Mouse (Mus musculus) kidney, postnatal 4 days (tissue): Measurements from ENCODE around the gene Skint5.
"Not testable (repeated sequence)": the region's sequence is repeated elsewhere in the genome, so short reads cannot be mapped to it uniquely, and the experiment has no call there.

Source experiments
- DNase-seq, 2 experiments: peaks; one replicate each; pipeline ENCODE4 v3.0.0; 2021; ENCODE audit warnings: mixed read lengths in 2 of 2

Gene Skint5

DNA sequence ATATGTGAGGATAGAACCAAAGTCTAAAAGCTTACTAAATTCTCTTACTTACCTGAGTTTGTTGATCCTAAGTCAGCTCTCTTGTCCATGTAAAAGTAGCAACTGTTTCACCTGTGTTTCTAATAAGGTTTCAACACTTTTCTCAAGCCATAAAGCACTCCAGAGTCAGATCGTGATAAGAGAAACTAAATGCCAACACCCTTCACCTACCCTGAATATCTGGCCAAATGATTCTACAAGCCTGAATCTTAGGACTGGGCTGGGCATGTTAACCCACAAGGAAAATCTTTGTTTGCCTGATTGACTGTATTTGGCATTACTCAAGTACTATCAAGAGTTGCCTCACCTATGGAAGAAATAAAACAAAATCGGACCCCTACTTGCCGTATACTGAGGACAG lies at the start of gene Skint5:
TSS of gene Skint5 (minus strand) at position 101 of the 400 bp plus-strand sequence.
- DNase-seq: no peak

GRCm38 (mm10) chr4:113957343-113957742 lies 42.0 kb downstream of the Skint5 start:
- DNase-seq: no peak

DNA sequence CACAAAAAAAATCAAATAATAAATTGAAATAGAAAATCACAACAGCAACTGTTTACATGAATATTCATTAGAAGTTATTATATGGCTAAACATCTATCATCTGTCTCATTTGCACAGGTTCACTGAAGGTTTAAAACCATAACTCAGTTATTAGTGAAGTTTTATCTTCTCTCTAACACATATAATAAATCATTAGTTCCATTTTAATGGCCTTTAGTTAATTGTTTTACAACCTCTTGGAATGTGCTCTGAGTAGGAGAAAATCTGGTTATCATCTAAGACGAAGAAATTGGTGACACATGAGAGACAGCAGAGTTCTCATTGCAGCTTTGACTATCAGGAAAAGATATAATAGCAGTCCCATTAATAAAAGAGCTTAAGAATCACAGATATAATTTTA lies 235.1 kb downstream of the Skint5 start:
- no peak for DNase-seq

GRCm38 (mm10) chr4:113763684-113764083 lies 235.6 kb downstream of the Skint5 start:
- DNase-seq: no peak

DNA sequence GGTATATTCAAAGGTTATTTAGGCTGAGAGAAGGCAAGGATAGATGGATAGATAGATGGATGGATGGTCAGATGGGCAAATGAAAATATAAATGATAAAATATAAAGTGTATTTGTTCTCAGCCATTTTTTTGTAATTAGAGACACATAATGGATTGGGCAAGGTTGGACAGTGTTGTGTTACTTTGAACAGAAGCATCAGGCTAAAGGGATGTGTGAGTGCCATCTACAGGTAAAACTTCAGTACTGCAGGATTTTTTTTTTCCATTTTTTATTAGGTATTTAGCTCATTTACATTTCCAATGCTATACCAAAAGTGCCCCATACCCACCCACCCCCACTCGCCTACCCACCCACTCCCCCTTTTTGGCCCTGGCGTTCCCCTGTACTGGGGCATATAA lies 551.1 kb downstream of the Skint5 start:
- not testable (repeated sequence) for DNase-seq
